Mouse (Mus musculus) kidney, adult 2 months (tissue): ENCODE measurements at regions not wholly inside any gene's neighbourhood (a gene's known extent, or its start where the extent isn't known, plus 50 kb on each side); places are given as distances from the start of the nearest gene placed in this dataset.

Experiments used
- CTCF ChIP-seq: fragments of 200-500 bp; conservative IDR thresholded peaks from 2 replicates; pipeline ENCODE4 v1.5.1; 2011; ENCODE audit warnings: low read depth, mild to moderate bottlenecking, control low read depth, low read length, moderate library complexity, mixed read lengths; ENCODE audit not compliant: insufficient read depth, insufficient read length
- POLR2A ChIP-seq: fragments of 200-500 bp; IDR thresholded peaks from one replicate; pipeline ENCODE4 v1.6.1; 2011; ENCODE audit warnings: low read depth, low read length, control low read depth

DNA sequence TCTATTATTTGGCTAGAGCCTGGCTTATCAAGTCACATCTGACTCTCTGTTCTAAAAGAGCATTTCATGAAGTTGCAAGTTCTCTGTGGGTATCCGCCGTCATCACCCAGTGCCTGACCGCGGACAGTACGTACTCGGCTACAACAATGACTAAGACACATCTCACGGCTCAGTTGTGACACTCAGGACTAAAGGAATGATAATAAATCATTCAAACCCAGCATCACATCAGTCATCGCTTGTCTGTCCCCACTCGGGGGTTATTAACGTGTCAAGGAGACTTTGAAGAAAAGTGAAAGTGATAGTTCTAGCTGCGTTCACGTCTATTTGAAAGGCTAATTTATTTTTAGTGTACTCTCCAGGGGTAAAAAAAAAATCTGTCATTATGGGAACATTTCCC, 61.4 kb upstream of the Map4k3 start:
- no peak for TF ChIP-seq CTCF
- no peak for TF ChIP-seq POLR2A
